Mouse (Mus musculus) neural tube, embryonic 15.5 days (tissue): ENCODE measurements around the gene Zranb1. TPM values are rescaled to one million over a fixed set of nuclear protein-coding genes. Genes with fewer than 3 reads are reported as not detected.

Source experiments
- ATAC-seq: fragments of 200-750 bp; cut with Nextera tagmentation; 2 replicates; pipeline ENCODE4 v1.8.0; 2017; ENCODE audit warnings: mild to moderate bottlenecking, moderate TSS enrichment, moderate library complexity; ENCODE audit not compliant: low FRiP score
- H3K27ac ChIP-seq: fragments of 300-500 bp; sonication (generic); replicated peaks from 2 replicates; pipeline ENCODE4 v1.5.1; 2015; ENCODE audit warnings: mild to moderate bottlenecking, inconsistent platforms
- H3K27me3 ChIP-seq: fragments of 300-500 bp; sonication (generic); replicated peaks from 2 replicates; pipeline ENCODE4 v1.6.1; 2015; ENCODE audit warnings: inconsistent platforms
- H3K36me3 ChIP-seq: fragments of 300-500 bp; sonication (generic); 2 replicates; pipeline ENCODE4 v1.6.1; 2015; ENCODE audit warnings: inconsistent platforms
- H3K4me1 ChIP-seq: fragments of 300-500 bp; sonication (generic); 2 replicates; pipeline ENCODE4 v1.6.1; 2015; ENCODE audit warnings: inconsistent platforms
- H3K4me2 ChIP-seq: fragments of 300-500 bp; sonication (generic); 2 replicates; pipeline ENCODE4 v1.6.1; 2015; ENCODE audit warnings: inconsistent platforms, mild to moderate bottlenecking, moderate library complexity
- H3K4me3 ChIP-seq: fragments of 300-500 bp; sonication (generic); replicated peaks from 2 replicates; pipeline ENCODE4 v1.5.1; 2015; ENCODE audit warnings: mild to moderate bottlenecking, inconsistent platforms
- H3K9ac ChIP-seq: fragments of 300-500 bp; sonication (generic); replicated peaks from 2 replicates; pipeline ENCODE4 v1.6.1; 2015; ENCODE audit warnings: mild to moderate bottlenecking, inconsistent platforms
- H3K9me3 ChIP-seq: fragments of 300-500 bp; sonication (generic); replicated peaks from 2 replicates; pipeline ENCODE4 v1.6.1; 2016; ENCODE audit warnings: inconsistent platforms
- WGBS: fragments of 180-500 bp; shearing (Covaris S2); methylation state at CpG from one replicate; pipeline ENCODE4 v1.1.7; 2015; ENCODE audit warnings: mixed read lengths; 5-methylcytosine and 5-hydroxymethylcytosine counted together
- polyA plus RNA-seq: library from polyadenylated mRNA; unstranded; fragments of >200 nt; fragmentation: Nextera tagmentation; extraction: Ambion mirVana; gene quantifications from 2 replicates; pipeline ENCODE4 v1.2.1, GENCODE M21; 2015

Gene Zranb1
- polyA plus RNA-seq, 1 experiment from 2014 or later = 20.5 TPM

DNA sequence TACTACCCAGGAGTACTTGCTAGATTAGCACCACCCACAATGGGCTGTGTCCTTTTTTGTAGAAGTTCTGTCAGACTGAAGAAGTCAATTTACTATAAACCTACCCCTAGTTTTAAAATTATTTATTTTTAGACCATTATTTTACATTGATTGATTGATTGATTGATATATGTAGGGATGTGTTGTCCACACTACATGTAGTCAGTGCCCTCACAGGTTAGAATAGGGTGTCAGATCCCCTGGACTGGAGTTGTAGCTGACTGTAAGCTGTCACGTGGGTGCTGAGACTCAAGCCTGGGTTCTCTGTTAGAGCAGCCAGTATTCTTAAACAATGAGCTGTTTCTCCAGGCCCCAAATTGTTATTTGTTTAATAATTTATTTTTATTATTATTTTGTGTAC, 37.6 kb upstream of the Zranb1 start:
- WGBS = 92% methylated on average over 1 of the region's 1 CpGs
- no peaks in the 10 kb centered on the region for H3K27me3 ChIP-seq
- ATAC-seq = no peak

GRCm38 (mm10) chr7:132894841-132895555, 35.9 kb upstream of the Zranb1 start:
- Histone ChIP-seq H3K36me3 (no peaks in the 10 kb centered on the region), H3K27me3 (no peaks in the 10 kb centered on the region), H3K4me3 (no peak overlapping the region), H3K4me2 (no peak overlapping the region), H3K9ac (no peak overlapping the region), H3K4me1 (no peaks in the 10 kb centered on the region; the same call in 1 of the 2 replicates), H3K27ac (no peak overlapping the region), H3K9me3 (no peaks in the 10 kb centered on the region)
- 59% methylated on average over 7 of the region's 7 CpGs for WGBS
- ATAC-seq = no peak

More for the DNA sequence above, 37.6 kb upstream of the Zranb1 start:
- H3K4me1 ChIP-seq = no peaks in the 10 kb centered on the region; the same call in 1 of the 2 replicates
- no peak overlapping the region for H3K9ac ChIP-seq
- H3K4me2 ChIP-seq = no peak overlapping the region
- no peaks in the 10 kb centered on the region for H3K36me3 ChIP-seq
- H3K9me3 ChIP-seq = no peaks in the 10 kb centered on the region
- H3K27ac ChIP-seq = no peak overlapping the region
- no peak overlapping the region for H3K4me3 ChIP-seq

- WGBS = 95% methylated on average over 9 of the region's 9 CpGs
- H3K4me2 ChIP-seq = no peak overlapping the region
- no peaks in the 10 kb centered on the region for H3K27me3 ChIP-seq
- ATAC-seq = no peak
- H3K4me3 ChIP-seq = no peak overlapping the region
- H3K27ac ChIP-seq = no peak overlapping the region
- H3K4me1 ChIP-seq = no peaks in the 10 kb centered on the region; the same call in 1 of the 2 replicates
- H3K9me3 ChIP-seq = no peaks in the 10 kb centered on the region
- H3K9ac ChIP-seq = no peak overlapping the region
- no peaks in the 10 kb centered on the region for H3K36me3 ChIP-seq
These were observed 34.6 kb upstream of the Zranb1 start for GRCm38 (mm10) chr7:132896206-132896815.

DNA sequence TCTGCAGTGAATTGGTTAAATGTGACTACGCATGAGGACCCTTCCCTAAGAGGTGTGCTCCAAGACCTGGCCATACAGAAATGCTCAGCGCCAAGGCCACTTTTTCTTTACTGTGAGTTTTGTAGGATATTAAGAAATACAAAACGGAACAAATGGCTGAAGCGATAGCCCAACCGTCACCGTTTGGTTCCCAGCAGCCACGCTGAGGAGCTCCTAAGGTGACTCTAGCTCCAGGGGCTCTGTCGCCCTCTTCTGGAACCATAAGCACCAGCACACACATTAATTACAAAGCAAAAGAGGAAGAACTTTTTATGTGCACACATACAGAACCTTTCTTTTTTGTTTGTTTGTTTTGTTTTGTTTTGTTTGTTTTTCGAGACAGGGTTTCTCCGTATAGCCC, 33.7 kb upstream of the Zranb1 start:
- H3K9ac ChIP-seq = no peak overlapping the region
- H3K4me3 ChIP-seq = no peak overlapping the region
- no peaks in the 10 kb centered on the region for H3K27me3 ChIP-seq
- no peak for ATAC-seq
- no peaks in the 10 kb centered on the region; the same call in 1 of the 2 replicates for H3K4me1 ChIP-seq
- no peak overlapping the region for H3K27ac ChIP-seq
- 89% methylated on average over 10 of the region's 10 CpGs for WGBS
- no peaks in the 10 kb centered on the region for H3K36me3 ChIP-seq
- no peaks in the 10 kb centered on the region for H3K9me3 ChIP-seq
- no peak overlapping the region for H3K4me2 ChIP-seq

DNA sequence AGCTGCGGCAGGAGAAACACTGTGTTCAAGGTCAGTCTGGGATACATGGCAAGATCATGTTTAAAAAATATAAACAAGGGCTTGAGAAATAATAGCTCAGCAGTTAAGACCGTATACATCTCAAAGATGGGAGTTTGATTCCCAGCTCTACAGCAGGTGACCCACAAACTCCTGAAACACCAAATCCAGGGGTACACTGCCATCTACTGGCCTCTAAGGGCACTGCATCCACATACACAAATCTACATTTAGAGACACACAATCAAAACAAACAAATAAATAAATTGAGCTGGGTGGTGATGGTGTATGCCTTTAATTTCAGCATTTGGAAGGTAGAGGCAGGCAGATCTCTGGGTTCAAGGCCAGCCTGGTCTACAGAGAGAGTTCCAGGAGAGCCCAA, 32.7 kb upstream of the Zranb1 start:
- 95% methylated on average over 2 of the region's 2 CpGs for WGBS
- H3K27me3 ChIP-seq = no peaks in the 10 kb centered on the region

GRCm38 (mm10) chr7:132900826-132901531, 30.0 kb upstream of the Zranb1 start:
- Histone ChIP-seq H3K9me3 (no peaks in the 10 kb centered on the region), H3K4me3 (no peak overlapping the region), H3K9ac (no peak overlapping the region), H3K27ac (no peak overlapping the region), H3K36me3 (no peaks in the 10 kb centered on the region), H3K27me3 (no peaks in the 10 kb centered on the region), H3K4me1 (no peaks in the 10 kb centered on the region), H3K4me2 (no peak overlapping the region)
- 67% methylated on average over 2 of the region's 2 CpGs for WGBS
- ATAC-seq = no peak

More for the DNA sequence above, 32.7 kb upstream of the Zranb1 start:
- Histone ChIP-seq H3K9me3 (no peaks in the 10 kb centered on the region), H3K4me2 (no peak overlapping the region), H3K27ac (no peak overlapping the region), H3K9ac (no peak overlapping the region), H3K4me3 (no peak overlapping the region), H3K4me1 (no peaks in the 10 kb centered on the region; the same call in 1 of the 2 replicates), H3K36me3 (no peaks in the 10 kb centered on the region)
- ATAC-seq = no peak

DNA sequence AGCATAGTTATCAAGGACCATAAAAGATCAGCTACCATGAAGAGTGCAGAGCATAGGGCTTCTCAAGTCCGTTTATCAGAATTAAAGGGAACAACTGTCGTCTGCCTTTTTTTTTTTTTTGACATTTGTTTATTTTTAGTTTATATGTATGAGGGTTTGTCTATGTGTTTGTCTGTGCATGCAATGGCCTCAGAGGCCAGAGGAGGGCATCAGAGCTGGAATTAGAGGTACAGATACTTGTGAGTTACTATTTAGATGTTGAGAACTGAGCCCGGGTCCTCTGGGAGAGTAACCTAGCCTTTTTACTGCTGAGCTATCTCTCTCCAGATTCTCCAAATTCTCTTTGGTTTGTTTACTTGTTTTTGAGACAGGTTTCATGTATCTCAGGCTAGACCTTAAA, 27.1 kb upstream of the Zranb1 start:
- no peak for ATAC-seq
- Histone ChIP-seq H3K9me3 (no peaks in the 10 kb centered on the region), H3K36me3 (no peaks in the 10 kb centered on the region), H3K27me3 (no peaks in the 10 kb centered on the region), H3K4me1 (no peaks in the 10 kb centered on the region), H3K9ac (no peak overlapping the region), H3K4me2 (no peak overlapping the region), H3K27ac (no peak overlapping the region), H3K4me3 (no peak overlapping the region)
- WGBS = 87% methylated on average over 3 of the region's 3 CpGs

GRCm38 (mm10) chr7:132921971-132922370, 9.0 kb upstream of the Zranb1 start:
- no peak overlapping the region for H3K4me3 ChIP-seq
- no peaks in the 10 kb centered on the region for H3K4me1 ChIP-seq
- H3K4me2 ChIP-seq = no peak overlapping the region
- H3K27me3 ChIP-seq = no peaks in the 10 kb centered on the region
- no peak overlapping the region for H3K27ac ChIP-seq
- 69% methylated on average over 3 of the region's 3 CpGs for WGBS
- no peak overlapping the region for H3K9ac ChIP-seq
- H3K36me3 ChIP-seq = no peaks in the 10 kb centered on the region
- H3K9me3 ChIP-seq = no peaks in the 10 kb centered on the region
- no peak for ATAC-seq

- H3K27me3 ChIP-seq = no peaks in the 10 kb centered on the region
- H3K4me2 ChIP-seq = no peak overlapping the region
- H3K4me1 ChIP-seq = peaks cover 5% of the 10 kb centered on the region
- H3K27ac ChIP-seq = no peak overlapping the region
- H3K9me3 ChIP-seq = no peaks in the 10 kb centered on the region
- H3K9ac ChIP-seq = no peak overlapping the region
- no peaks in the 10 kb centered on the region for H3K36me3 ChIP-seq
- WGBS = 81% methylated on average over 2 of the region's 2 CpGs
- ATAC-seq = no peak
- H3K4me3 ChIP-seq = no peak overlapping the region
These were observed 5.7 kb upstream of the Zranb1 start for GRCm38 (mm10) chr7:132925227-132925626.

- WGBS = 54% methylated on average over 3 of the region's 3 CpGs
- Histone ChIP-seq H3K4me2 (no peak overlapping the region), H3K9me3 (no peaks in the 10 kb centered on the region), H3K9ac (no peak overlapping the region), H3K4me1 (peaks cover 13% of the 10 kb centered on the region), H3K27me3 (no peaks in the 10 kb centered on the region), H3K36me3 (no peaks in the 10 kb centered on the region), H3K4me3 (no peak overlapping the region), H3K27ac (no peak overlapping the region)
- no peak for ATAC-seq
These were observed 3.7 kb upstream of the Zranb1 start for GRCm38 (mm10) chr7:132927201-132927600.

DNA sequence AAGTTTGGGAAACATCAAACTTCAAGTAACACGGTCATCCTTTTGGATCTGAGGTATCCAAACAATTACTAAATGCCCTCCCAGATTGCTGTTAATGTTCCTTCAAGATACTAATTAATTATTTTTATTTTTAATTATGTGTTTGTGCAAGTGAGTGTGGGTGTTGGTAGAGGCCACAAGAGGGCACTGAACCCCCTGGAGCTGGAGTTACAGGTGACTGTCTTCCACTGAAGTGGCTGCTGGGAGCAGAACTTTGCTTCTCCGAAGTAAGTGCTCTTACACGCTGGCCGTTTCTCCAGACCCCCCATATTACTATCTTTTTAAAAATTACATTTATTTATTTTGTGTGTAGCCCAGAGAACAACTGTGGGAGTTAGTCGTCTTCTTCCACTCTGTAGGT, 887 bp upstream of the Zranb1 start:
- peaks cover 23% of the 10 kb centered on the region for H3K4me1 ChIP-seq
- WGBS = 86% methylated on average over 5 of the region's 5 CpGs
- H3K9ac ChIP-seq = no peak overlapping the region
- ATAC-seq = no peak
- no peaks in the 10 kb centered on the region for H3K27me3 ChIP-seq
- peak overlapping the region; percentile 64 for H3K4me2 ChIP-seq
- peak overlapping the region; percentile 78 for H3K4me3 ChIP-seq
- no peaks in the 10 kb centered on the region for H3K9me3 ChIP-seq
- H3K36me3 ChIP-seq = no peaks in the 10 kb centered on the region
- peak overlapping the region; percentile 91; the same call in 1 of the 2 replicates for H3K27ac ChIP-seq
